Mouse (Mus musculus): ENCODE data around the gene Gm3625. TPM values are rescaled to one million over a fixed set of nuclear protein-coding genes. Genes with fewer than 3 reads are reported as not detected.

Gm3625 gene
- polyA plus RNA-seq (2017; shearing (Covaris generic)), result not detected

- peak; percentile 72 for ATAC-seq
These were observed at the start of gene Gm3625, which contains the start of gene Itsn2 for GRCm38 (mm10) chr12:4592541-4593165. Gene Gm3625, minus strand, starts transcription at chr12:4592927. Gene Itsn2, plus strand, starts transcription at chr12:4592638.

- ATAC-seq, result no peak
These were observed 48.0 kb upstream of the Gm3625 start for GRCm38 (mm10) chr12:4640737-4641136.

GRCm38 (mm10) chr12:4638438-4638837 lies 45.7 kb upstream of the Gm3625 start:
- no peak for ATAC-seq

- ATAC-seq, result no peak
These were observed 40.2 kb upstream of the Gm3625 start for GRCm38 (mm10) chr12:4632957-4633356.

- ATAC-seq, result peak; percentile 65
These were observed 31.5 kb upstream of the Gm3625 start for GRCm38 (mm10) chr12:4624201-4624600.

GRCm38 (mm10) chr12:4614722-4615121 lies 22.0 kb upstream of the Gm3625 start:
- ATAC-seq, result no peak

GRCm38 (mm10) chr12:4606625-4607024 lies 13.9 kb upstream of the Gm3625 start:
- no peak for ATAC-seq

GRCm38 (mm10) chr12:4599713-4600112 lies 7.0 kb upstream of the Gm3625 start:
- no peak for ATAC-seq

GRCm38 (mm10) chr12:4598666-4599428 lies 6.1 kb upstream of the Gm3625 start:
- ATAC-seq, result no peak

GRCm38 (mm10) chr12:4595055-4595454 lies 2.3 kb upstream of the Gm3625 start:
- peak; percentile 38 for ATAC-seq

- ATAC-seq, result no peak
These were observed 1.2 kb upstream of the Gm3625 start for GRCm38 (mm10) chr12:4593930-4594391.

- peak; percentile 55 for ATAC-seq
These were observed 621 bp upstream of the Gm3625 start for GRCm38 (mm10) chr12:4593166-4593929.

- peak; percentile 7 for ATAC-seq
These were observed 702 bp downstream of the Gm3625 start for GRCm38 (mm10) chr12:4592025-4592424.

- no peak for ATAC-seq
These were observed 4.1 kb downstream of the Gm3625 start for GRCm38 (mm10) chr12:4588603-4589002.

- no peak for ATAC-seq
These were observed 4.9 kb downstream of the Gm3625 start for GRCm38 (mm10) chr12:4587846-4588245.

GRCm38 (mm10) chr12:4582326-4582725 lies 10.4 kb downstream of the Gm3625 start:
- no peak for ATAC-seq

- ATAC-seq, result no peak
These were observed 18.7 kb downstream of the Gm3625 start for GRCm38 (mm10) chr12:4574065-4574464.

GRCm38 (mm10) chr12:4571864-4572263 lies 20.9 kb downstream of the Gm3625 start:
- peak; percentile 86 for ATAC-seq

GRCm38 (mm10) chr12:4558475-4559279 lies 34.0 kb downstream of the Gm3625 start:
- ATAC-seq, result peak; percentile 20

GRCm38 (mm10) chr12:4558013-4558412 lies 34.7 kb downstream of the Gm3625 start:
- ATAC-seq, result no peak

- ATAC-seq, result no peak
These were observed 35.3 kb downstream of the Gm3625 start for GRCm38 (mm10) chr12:4557436-4557835.

GRCm38 (mm10) chr12:4556891-4557290 lies 35.8 kb downstream of the Gm3625 start:
- ATAC-seq, result no peak

Data from CD4-positive, CD25-positive, alpha-beta regulatory T cell, adult 4 months (primary cell).